ENCODE assay signal across 8 mouse cellular contexts in the genomic region with DNA sequence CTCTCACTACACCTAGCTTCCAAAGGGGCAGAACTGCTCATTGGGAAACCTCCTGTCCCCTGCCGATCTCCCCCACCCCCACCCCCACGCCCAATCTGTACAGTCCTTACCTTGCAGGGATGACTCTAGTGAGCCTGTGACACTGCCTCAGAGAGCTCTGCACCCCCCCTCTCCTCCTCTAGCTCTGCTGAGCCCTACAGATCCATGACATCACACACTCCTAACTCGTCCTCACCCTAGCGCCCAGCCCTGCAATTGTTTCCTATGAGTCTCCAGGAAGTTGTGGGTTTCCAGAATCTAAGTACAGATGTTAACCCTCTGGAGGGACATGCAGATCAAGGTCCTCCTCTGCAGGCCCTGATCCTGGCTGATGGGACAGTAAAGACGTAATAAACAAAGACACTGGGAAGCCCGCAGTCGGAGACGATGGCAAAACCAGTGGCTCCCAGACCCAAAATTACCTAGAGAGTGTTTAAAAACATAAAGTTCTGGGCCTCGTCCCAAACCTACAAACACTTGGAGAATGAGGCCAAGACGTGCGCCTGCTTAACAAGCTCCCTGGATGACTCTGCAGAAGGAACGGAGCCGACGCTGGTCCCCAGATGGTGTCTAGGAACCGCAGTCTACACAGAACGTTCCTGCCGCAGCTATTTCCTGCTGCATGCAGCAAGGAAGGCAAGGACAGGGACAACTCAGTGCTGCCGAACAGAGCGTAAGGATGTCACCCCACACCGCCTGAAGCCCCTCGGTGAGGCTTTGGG.
A peak's percentile ranks its signal among the peaks of the same experiment; 100 is the strongest.
DNase-seq lines count a peak whose midpoint lies in the region; ATAC-seq and TF ChIP-seq lines count a peak whose summit lies in the region.
"Had no signal": no experiment of that assay in that cellular context is flagged by ENCODE, and none has a peak within 500 bp of the region (broad histone marks: within the 10 kb centered on the region; RNA-seq: fewer than 3 reads in every experiment).

No protein-coding gene starts in this region.

- TF ChIP-seq CTCF in left cerebral cortex, adult 2 months (IDR thresholded peaks at IDR 0.05), result no peak

- no peak for ATAC-seq in embryonic facial prominence, embryonic 12.5 days (ENCODE audit: insufficient number of reproducible peaks, insufficient read depth, low FRiP score, low TSS enrichment)
- ATAC-seq in heart, embryonic 14.5 days (ENCODE audit: insufficient number of reproducible peaks, insufficient read depth, low FRiP score, low read depth), result 0 out of 2 replicates have a peak, but pooled peaks have one; percentile 56
- peak; percentile 78 for ATAC-seq in limb, embryonic 14.5 days (ENCODE audit: low FRiP score, low read depth)
- peak; percentile 62; the same call in 1 of the 2 replicates for ATAC-seq in stomach, embryonic 16.5 days (ENCODE audit: insufficient read depth, low FRiP score)

- TF ChIP-seq POLR2A in limb, embryonic 14.5 days (IDR thresholded peaks at IDR 0.05; ENCODE audit: borderline replicate concordance, extremely low read depth, insufficient read depth, insufficient read length), result no peak

- peaks cover 17% of the 10 kb centered on the region for H3K4me1 ChIP-seq in embryonic facial prominence, embryonic 12.5 days
- peaks cover 9 to 22% of the 10 kb centered on the region in 2 experiments for H3K4me1 ChIP-seq in heart, embryonic 14.5 days (ENCODE audit: control insufficient read depth in 2 of 2, insufficient read depth in 2 of 2, low read length in 2 of 2)
- H3K4me1 ChIP-seq in limb, embryonic 14.5 days (ENCODE audit: control insufficient read depth, insufficient read depth, low read length), result peaks cover 18% of the 10 kb centered on the region
- peaks cover 12% of the 10 kb centered on the region for H3K4me1 ChIP-seq in stomach, embryonic 16.5 days (ENCODE audit: control insufficient read depth, insufficient read depth, low read length)

- no peak overlapping the region for H3K4me2 ChIP-seq in embryonic facial prominence, embryonic 12.5 days (replicated peaks)
- H3K4me2 ChIP-seq in heart, embryonic 14.5 days (ENCODE audit: low read length), result no peak overlapping the region
- H3K4me2 ChIP-seq in limb, embryonic 14.5 days (replicated peaks; ENCODE audit: low read depth, low read length, severe bottlenecking), result peak overlapping the region; percentile 21
- H3K4me2 ChIP-seq in stomach, embryonic 16.5 days (ENCODE audit: low read depth, low read length), result no peak overlapping the region
- H3K4me2 ChIP-seq: lung, embryonic 15.5 days had no signal

- peak overlapping the region; percentile 2; the same call in 1 of the 2 replicates for H3K27ac ChIP-seq in left cerebral cortex, adult 2 months
- H3K27ac ChIP-seq in embryonic facial prominence, embryonic 12.5 days, result 0 out of 2 replicates have a peak overlapping the region, but pooled peaks have one; percentile 27
- H3K27ac ChIP-seq in heart, embryonic 14.5 days (replicated peaks in 1 of 2; ENCODE audit: control insufficient read depth in 1 of 2, insufficient read depth in 1 of 2, low read depth in 2 of 2, low read length in 2 of 2), result peak overlapping the region in 1 of 2 experiments; percentile 29; a peak in 2 of 4 replicates
- H3K27ac ChIP-seq in limb, embryonic 14.5 days (replicated peaks; ENCODE audit: low read depth, low read length), result peak overlapping the region; percentile 49
- H3K27ac ChIP-seq in stomach, embryonic 16.5 days (ENCODE audit: low read length), result 0 out of 2 replicates have a peak overlapping the region, but pooled peaks have one; percentile 13
- H3K27ac ChIP-seq: lung, embryonic 15.5 days had no signal

- H3K9me3 ChIP-seq in embryonic facial prominence, embryonic 12.5 days, result no peaks in the 10 kb centered on the region
- no peaks in the 10 kb centered on the region for H3K9me3 ChIP-seq in heart, embryonic 14.5 days (ENCODE audit: control insufficient read depth, low read length)
- H3K9me3 ChIP-seq in limb, embryonic 14.5 days (ENCODE audit: control insufficient read depth, low read length), result no peaks in the 10 kb centered on the region
- no peaks in the 10 kb centered on the region for H3K9me3 ChIP-seq in stomach, embryonic 16.5 days (replicated peaks; ENCODE audit: control insufficient read depth, low read length)
- H3K9me3 ChIP-seq: lung, embryonic 15.5 days had no signal

- WGBS in embryonic facial prominence, embryonic 12.5 days, result 74% methylated on average over 21 of the region's 21 CpGs
- WGBS in heart, embryonic 14.5 days, result 68% methylated on average over 21 of the region's 21 CpGs
- WGBS in limb, embryonic 14.5 days, result 44% methylated on average over 21 of the region's 21 CpGs
- WGBS in stomach, embryonic 16.5 days, result 64% methylated on average over 21 of the region's 21 CpGs

- intact Hi-C loops in left cerebral cortex, adult 2 months (cut with DNase I), result loop anchor here (2.0 kb wide), 1 partner anchor 19 kb away; no protein-coding TSS in a partner anchor

- peak; percentile 51 to 67 for DNase-seq in left cerebral cortex, adult 2 months (ENCODE audit: extremely low spot score in 1 of 2, low spot score in 2 of 2)
- no peak for DNase-seq in left cerebral cortex, adult 11 months (ENCODE audit: low spot score)
- peak; percentile 76 for DNase-seq in limb, embryonic 14.5 days (ENCODE audit: low spot score)
- no peak for DNase-seq in spleen, postnatal 10 days (ENCODE audit: low spot score in 2 of 2)

- H3K4me3 ChIP-seq in left cerebral cortex, adult 2 months, result no peak overlapping the region
- H3K4me3 ChIP-seq in embryonic facial prominence, embryonic 12.5 days, result no peak overlapping the region
- no peak overlapping the region for H3K4me3 ChIP-seq in heart, embryonic 14.5 days (ENCODE audit: control insufficient read depth in 1 of 2, insufficient read depth in 1 of 2, low read depth in 1 of 2, low read length in 2 of 2)
- no peak overlapping the region for H3K4me3 ChIP-seq in limb, embryonic 14.5 days (replicated peaks; ENCODE audit: low read length)
- no peak overlapping the region for H3K4me3 ChIP-seq in stomach, embryonic 16.5 days (replicated peaks; ENCODE audit: low read length)
- H3K4me3 ChIP-seq: lung, embryonic 15.5 days had no signal

- no peaks in the 10 kb centered on the region for H3K27me3 ChIP-seq in embryonic facial prominence, embryonic 12.5 days
- H3K27me3 ChIP-seq in heart, embryonic 14.5 days (ENCODE audit: control insufficient read depth, insufficient read depth, low read length), result no peaks in the 10 kb centered on the region
- H3K27me3 ChIP-seq in limb, embryonic 14.5 days (ENCODE audit: control insufficient read depth, insufficient read depth, low read length), result no peaks in the 10 kb centered on the region
- no peaks in the 10 kb centered on the region for H3K27me3 ChIP-seq in stomach, embryonic 16.5 days (ENCODE audit: control insufficient read depth, insufficient read depth, low read length)
- H3K27me3 ChIP-seq: lung, embryonic 15.5 days had no signal

- H3K9ac ChIP-seq in embryonic facial prominence, embryonic 12.5 days, result no peak overlapping the region
- no peak overlapping the region for H3K9ac ChIP-seq in heart, embryonic 14.5 days (ENCODE audit: low read length)
- H3K9ac ChIP-seq in limb, embryonic 14.5 days (ENCODE audit: low read depth, low read length, severe bottlenecking), result 0 out of 2 replicates have a peak overlapping the region, but pooled peaks have one; percentile 21
- H3K9ac ChIP-seq in stomach, embryonic 16.5 days (ENCODE audit: low read length), result no peak overlapping the region
- H3K9ac ChIP-seq: lung, embryonic 15.5 days had no signal

- H3K36me3 ChIP-seq in embryonic facial prominence, embryonic 12.5 days, result no peaks in the 10 kb centered on the region
- no peaks in the 10 kb centered on the region for H3K36me3 ChIP-seq in heart, embryonic 14.5 days (ENCODE audit: control insufficient read depth, insufficient read depth, low read length)
- H3K36me3 ChIP-seq in limb, embryonic 14.5 days (ENCODE audit: control insufficient read depth, insufficient read depth, low read length), result no peaks in the 10 kb centered on the region
- no peaks in the 10 kb centered on the region for H3K36me3 ChIP-seq in stomach, embryonic 16.5 days (ENCODE audit: control insufficient read depth, insufficient read depth, low read length)
- H3K36me3 ChIP-seq: lung, embryonic 15.5 days had no signal

Comparison
In these comparisons a context has a peak if more than half of its experiments do, and no peak if none do; other contexts are left out.
1. DNase-seq: peak in left cerebral cortex, adult 2 months (2 of 2) and limb, embryonic 14.5 days (single experiment); none in left cerebral cortex, adult 11 months (single experiment) and spleen, postnatal 10 days (0 of 2).